ENCODE assay signal across 20 mouse cellular contexts in the genomic region with DNA sequence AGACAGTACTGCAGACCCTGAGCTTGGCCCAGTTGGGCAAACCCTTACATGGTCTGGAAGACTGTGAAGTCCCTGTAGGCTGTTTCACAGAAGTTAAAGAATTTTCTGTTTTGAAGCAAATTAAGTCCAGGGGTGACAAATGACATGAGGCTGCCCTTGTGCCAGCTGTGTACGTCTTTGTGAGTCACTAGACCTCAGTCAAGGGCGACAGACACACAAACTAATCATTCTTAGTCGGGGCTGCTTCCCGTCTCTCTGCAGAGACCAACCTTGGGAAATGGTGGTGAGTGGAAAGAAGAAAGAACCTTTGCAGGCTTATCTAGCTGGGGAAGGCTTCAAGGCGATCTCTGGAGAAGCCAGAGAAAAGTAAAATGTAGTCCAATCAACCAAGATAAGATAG.
A peak's percentile ranks its signal among the peaks of the same experiment; 100 is the strongest.
DNase-seq lines count a peak whose midpoint lies in the region; ATAC-seq lines count a peak whose summit lies in the region.
"Had no signal": no experiment of that assay in that cellular context is flagged by ENCODE, and none has a peak within 500 bp of the region (broad histone marks: within the 10 kb centered on the region; RNA-seq: fewer than 3 reads in every experiment).

No protein-coding gene starts in this region.

- H3K9ac ChIP-seq in intestine, embryonic 14.5 days (ENCODE audit: low read length), result no peak overlapping the region
- no peak overlapping the region for H3K9ac ChIP-seq in intestine, embryonic 15.5 days
- H3K9ac ChIP-seq: embryonic facial prominence, embryonic 12.5 days; forebrain, embryonic 15.5 days; heart, embryonic 15.5 days; hindbrain, embryonic 12.5 days had no signal

- no peak overlapping the region for H3K4me2 ChIP-seq in intestine, embryonic 14.5 days (ENCODE audit: low read length)
- H3K4me2 ChIP-seq in intestine, embryonic 15.5 days (replicated peaks), result no peak overlapping the region
- H3K4me2 ChIP-seq: embryonic facial prominence, embryonic 12.5 days; forebrain, embryonic 15.5 days; heart, embryonic 15.5 days; hindbrain, embryonic 12.5 days had no signal

- no peak for DNase-seq in heart, embryonic 10.5 days (ENCODE audit: low spot score)
- DNase-seq in heart, adult 9 months (ENCODE audit: low spot score in 2 of 2), result no peak
- DNase-seq in intestine, embryonic 14.5 days (ENCODE audit: low spot score), result peak; percentile 27
- DNase-seq in adrenal gland, adult 8-10 months, result peak; percentile 87
- DNase-seq in adrenal gland, postnatal 36 days, result peak; percentile 76 to 82
- DNase-seq in gastrocnemius, adult 8-10 months (ENCODE audit: low spot score in 2 of 2), result no peak
- DNase-seq: cerebellum, adult 9-10 months; cerebellum, postnatal 25 days; gastrocnemius, postnatal 10 days; heart, adult 18-20 months; kidney, adult 18-20 months had no signal

- no peak for ATAC-seq in intestine, embryonic 14.5 days (replicated peaks; ENCODE audit: low FRiP score, low TSS enrichment, low read depth)
- ATAC-seq in intestine, embryonic 15.5 days, result no peak
- ATAC-seq: CD4-positive, CD25-positive, alpha-beta regulatory T cell, adult 4 months; forebrain, embryonic 15.5 days; hindbrain, embryonic 16.5 days; inflammation-experienced regulatory T-cells, adult 6 months had no signal

- peaks cover 18% of the 10 kb centered on the region for H3K4me1 ChIP-seq in heart, embryonic 10.5 days
- H3K4me1 ChIP-seq in intestine, embryonic 14.5 days (replicated peaks; ENCODE audit: control insufficient read depth, insufficient read depth, low read length), result no peaks in the 10 kb centered on the region
- no peaks in the 10 kb centered on the region for H3K4me1 ChIP-seq in intestine, embryonic 15.5 days (replicated peaks)
- H3K4me1 ChIP-seq: embryonic facial prominence, embryonic 12.5 days; forebrain, embryonic 15.5 days; heart, embryonic 15.5 days; hindbrain, embryonic 12.5 days had no signal

- H3K27ac ChIP-seq in heart, embryonic 10.5 days, result peak overlapping the region; percentile 29
- H3K27ac ChIP-seq in intestine, embryonic 14.5 days (ENCODE audit: low read depth), result no peak overlapping the region
- H3K27ac ChIP-seq in intestine, embryonic 15.5 days, result no peak overlapping the region
- H3K27ac ChIP-seq: embryonic facial prominence, embryonic 12.5 days; forebrain, embryonic 15.5 days; heart, embryonic 15.5 days; hindbrain, embryonic 12.5 days had no signal

- H3K27me3 ChIP-seq in heart, embryonic 10.5 days (ENCODE audit: insufficient read depth, poor library complexity, severe bottlenecking), result no peaks in the 10 kb centered on the region
- H3K27me3 ChIP-seq in intestine, embryonic 14.5 days (replicated peaks; ENCODE audit: control insufficient read depth, insufficient read depth, low read length), result no peaks in the 10 kb centered on the region
- H3K27me3 ChIP-seq in intestine, embryonic 15.5 days (replicated peaks), result no peaks in the 10 kb centered on the region
- H3K27me3 ChIP-seq: embryonic facial prominence, embryonic 12.5 days; forebrain, embryonic 15.5 days; heart, embryonic 15.5 days; hindbrain, embryonic 12.5 days had no signal

- H3K36me3 ChIP-seq in heart, embryonic 10.5 days, result no peaks in the 10 kb centered on the region
- H3K36me3 ChIP-seq in intestine, embryonic 14.5 days (ENCODE audit: control insufficient read depth, insufficient read depth, low read length), result no peaks in the 10 kb centered on the region
- no peaks in the 10 kb centered on the region for H3K36me3 ChIP-seq in intestine, embryonic 15.5 days
- H3K36me3 ChIP-seq: embryonic facial prominence, embryonic 12.5 days; forebrain, embryonic 15.5 days; G1E; heart, embryonic 15.5 days; hindbrain, embryonic 12.5 days had no signal

- no peak overlapping the region for H3K4me3 ChIP-seq in heart, embryonic 10.5 days
- no peak overlapping the region for H3K4me3 ChIP-seq in intestine, embryonic 14.5 days (ENCODE audit: low read depth, low read length)
- H3K4me3 ChIP-seq in intestine, embryonic 15.5 days (replicated peaks), result no peak overlapping the region
- H3K4me3 ChIP-seq: embryonic facial prominence, embryonic 12.5 days; forebrain, embryonic 15.5 days; heart, embryonic 15.5 days; hindbrain, embryonic 12.5 days had no signal

- H3K9me3 ChIP-seq in heart, embryonic 10.5 days, result no peaks in the 10 kb centered on the region
- H3K9me3 ChIP-seq in intestine, embryonic 14.5 days (ENCODE audit: control insufficient read depth, low read length), result no peaks in the 10 kb centered on the region
- no peaks in the 10 kb centered on the region for H3K9me3 ChIP-seq in intestine, embryonic 15.5 days
- H3K9me3 ChIP-seq: embryonic facial prominence, embryonic 12.5 days; forebrain, embryonic 15.5 days; G1E; heart, embryonic 15.5 days; hindbrain, embryonic 12.5 days had no signal

- 15% methylated on average over 5 of the region's 5 CpGs for WGBS in heart, embryonic 10.5 days
- 60% methylated on average over 5 of the region's 5 CpGs for WGBS in intestine, embryonic 14.5 days
- WGBS in intestine, embryonic 15.5 days, result 66% methylated on average over 5 of the region's 5 CpGs

Comparison
In these comparisons a context has a peak if more than half of its experiments do, and no peak if none do; other contexts are left out.
1. DNase-seq: peak in intestine, embryonic 14.5 days (single experiment), adrenal gland, adult 8-10 months (single experiment) and adrenal gland, postnatal 36 days (2 of 2); none in heart, embryonic 10.5 days (single experiment), heart, adult 9 months (0 of 2) and gastrocnemius, adult 8-10 months (0 of 2).